Mouse (Mus musculus) embryonic facial prominence, embryonic 11.5 days (tissue): ENCODE results near the gene Lman2. TPM values are rescaled to one million over a fixed set of nuclear protein-coding genes. Genes with fewer than 3 reads are reported as not detected.

Source experiments
- ATAC-seq: fragments of 200-750 bp; cut with Nextera tagmentation; replicated peaks from 2 replicates; pipeline ENCODE4 v1.8.0; 2017; ENCODE audit warnings: low read depth; ENCODE audit not compliant: insufficient number of reproducible peaks, low FRiP score, low TSS enrichment
- DNase-seq: peaks from one replicate; pipeline ENCODE4 v3.0.0-alpha.2; 2015; ENCODE audit warnings: low spot score
- H3K27ac ChIP-seq: fragments of 300-500 bp; sonication (generic); replicated peaks from 2 replicates; pipeline ENCODE4 v1.5.1; 2014; ENCODE audit warnings: mild to moderate bottlenecking, low read depth, low read length, control low read depth
- H3K27me3 ChIP-seq: fragments of 300-500 bp; sonication (generic); 2 replicates; pipeline ENCODE4 v1.6.1; 2014; ENCODE audit warnings: mild to moderate bottlenecking, low read length, moderate library complexity, mixed read lengths; ENCODE audit not compliant: control insufficient read depth, insufficient read depth
- H3K36me3 ChIP-seq: fragments of 300-500 bp; sonication (generic); replicated peaks from 2 replicates; pipeline ENCODE4 v1.6.1; 2014; ENCODE audit warnings: low read depth, mild to moderate bottlenecking, low read length, moderate library complexity, mixed read lengths; ENCODE audit not compliant: control insufficient read depth, insufficient read depth
- H3K4me1 ChIP-seq: fragments of 300-500 bp; sonication (generic); 2 replicates; pipeline ENCODE4 v1.6.1; 2014; ENCODE audit warnings: low read length, mixed read lengths; ENCODE audit not compliant: control insufficient read depth, insufficient read depth
- H3K4me2 ChIP-seq: fragments of 300-500 bp; sonication (generic); 2 replicates; pipeline ENCODE4 v1.6.1; 2014; ENCODE audit warnings: low read depth, mild to moderate bottlenecking, control low read depth, low read length, moderate library complexity
- H3K4me3 ChIP-seq: fragments of 300-500 bp; sonication (generic); 2 replicates; pipeline ENCODE4 v1.5.1; 2014; ENCODE audit warnings: low read depth, low read length, control low read depth
- H3K9ac ChIP-seq: fragments of 300-500 bp; sonication (generic); replicated peaks from 2 replicates; pipeline ENCODE4 v1.6.1; 2014; ENCODE audit warnings: mild to moderate bottlenecking, control low read depth, low read length
- H3K9me3 ChIP-seq: fragments of 300-500 bp; sonication (generic); replicated peaks from 2 replicates; pipeline ENCODE4 v1.6.1; 2016; ENCODE audit warnings: mild to moderate bottlenecking, low read length, inconsistent platforms, mixed read lengths; ENCODE audit not compliant: control insufficient read depth
- WGBS: fragments of 180-500 bp; shearing (Covaris S2); extraction: QIAGEN DNeasy Blood & Tissue Kit; methylation state at CpG from one replicate; pipeline ENCODE4 v1.1.7; 2014; 5-methylcytosine and 5-hydroxymethylcytosine counted together
- polyA plus RNA-seq: library from polyadenylated mRNA; unstranded; fragments of >200 nt; fragmentation: Nextera tagmentation; extraction: Ambion mirVana; gene quantifications from 2 replicates; pipeline ENCODE4 v1.2.1, GENCODE M21; 2014

The Lman2 gene
- polyA plus RNA-seq, 1 experiment from 2014 or later = 78.1 TPM

DNA sequence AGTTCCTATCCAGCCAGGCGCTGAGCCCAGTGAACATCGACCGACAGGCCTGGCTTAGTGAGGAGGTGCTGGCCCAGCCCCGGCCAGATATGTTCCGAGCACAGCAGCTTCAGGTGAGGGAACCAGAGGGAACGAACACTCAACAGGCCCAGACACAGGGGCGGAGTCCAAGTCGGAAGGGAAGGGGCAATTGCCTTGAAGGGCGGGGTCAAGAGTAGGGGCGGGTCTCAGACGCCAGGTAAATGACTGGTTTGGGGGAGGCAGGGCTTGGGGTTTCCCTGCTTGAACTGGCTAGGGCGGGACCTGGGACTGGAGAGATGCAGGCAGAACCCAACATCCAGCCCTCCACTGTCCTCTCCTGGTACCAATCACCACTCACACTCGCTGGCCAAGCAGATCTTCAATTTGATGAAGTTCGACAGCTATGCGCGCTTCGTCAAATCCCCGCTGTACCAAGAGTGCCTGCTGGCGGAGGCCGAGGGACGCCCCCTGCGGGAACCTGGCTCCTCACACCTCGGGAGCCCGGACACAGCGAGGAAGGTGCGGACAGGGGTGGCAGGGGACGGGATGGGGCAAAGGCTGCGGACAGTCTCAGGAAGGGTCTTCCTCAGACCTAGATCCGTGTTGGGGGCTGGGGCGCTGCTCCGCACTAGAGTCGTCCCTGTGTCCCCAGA is 16.5 kb upstream of the Lman2 start:
- ATAC-seq = no peak
- Histone ChIP-seq H3K9me3 (no peaks in the 10 kb centered on the region), H3K9ac (no peak overlapping the region), H3K4me1 (no peaks in the 10 kb centered on the region; the same call in 1 of the 2 replicates), H3K27me3 (peaks cover 29% of the 10 kb centered on the region), H3K4me2 (no peak overlapping the region), H3K36me3 (no peaks in the 10 kb centered on the region), H3K27ac (no peak overlapping the region), H3K4me3 (no peak overlapping the region)
- DNase-seq = peak; percentile 15
- 6% methylated on average over 32 of the region's 32 CpGs for WGBS

DNA sequence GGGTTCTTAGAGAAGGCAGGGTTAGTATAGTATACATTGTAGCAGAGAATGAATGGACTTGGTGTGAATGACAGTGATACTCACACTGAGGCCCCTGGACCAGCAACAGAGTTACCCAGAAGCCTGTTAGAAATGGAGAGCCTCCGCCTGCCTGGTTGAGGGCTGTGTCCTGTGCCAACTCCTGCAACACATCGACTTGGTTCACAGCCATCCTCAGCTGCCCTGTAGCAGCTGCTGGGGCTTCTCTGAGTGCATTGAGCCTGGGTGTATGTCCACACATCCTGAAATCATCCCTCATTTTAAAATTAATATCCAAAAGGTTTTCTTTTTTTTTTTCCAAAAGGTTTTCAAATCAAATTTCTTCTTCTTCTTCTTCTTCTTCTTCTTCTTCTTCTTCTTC is 13.3 kb upstream of the Lman2 start:
- Histone ChIP-seq H3K9ac (no peak overlapping the region), H3K27me3 (peaks cover 27% of the 10 kb centered on the region), H3K4me3 (no peak overlapping the region), H3K4me1 (no peaks in the 10 kb centered on the region; the same call in 1 of the 2 replicates), H3K4me2 (no peak overlapping the region), H3K27ac (no peak overlapping the region), H3K36me3 (no peaks in the 10 kb centered on the region), H3K9me3 (no peaks in the 10 kb centered on the region)
- WGBS = 71% methylated on average over 2 of the region's 2 CpGs
- DNase-seq = no peak
- no peak for ATAC-seq

DNA sequence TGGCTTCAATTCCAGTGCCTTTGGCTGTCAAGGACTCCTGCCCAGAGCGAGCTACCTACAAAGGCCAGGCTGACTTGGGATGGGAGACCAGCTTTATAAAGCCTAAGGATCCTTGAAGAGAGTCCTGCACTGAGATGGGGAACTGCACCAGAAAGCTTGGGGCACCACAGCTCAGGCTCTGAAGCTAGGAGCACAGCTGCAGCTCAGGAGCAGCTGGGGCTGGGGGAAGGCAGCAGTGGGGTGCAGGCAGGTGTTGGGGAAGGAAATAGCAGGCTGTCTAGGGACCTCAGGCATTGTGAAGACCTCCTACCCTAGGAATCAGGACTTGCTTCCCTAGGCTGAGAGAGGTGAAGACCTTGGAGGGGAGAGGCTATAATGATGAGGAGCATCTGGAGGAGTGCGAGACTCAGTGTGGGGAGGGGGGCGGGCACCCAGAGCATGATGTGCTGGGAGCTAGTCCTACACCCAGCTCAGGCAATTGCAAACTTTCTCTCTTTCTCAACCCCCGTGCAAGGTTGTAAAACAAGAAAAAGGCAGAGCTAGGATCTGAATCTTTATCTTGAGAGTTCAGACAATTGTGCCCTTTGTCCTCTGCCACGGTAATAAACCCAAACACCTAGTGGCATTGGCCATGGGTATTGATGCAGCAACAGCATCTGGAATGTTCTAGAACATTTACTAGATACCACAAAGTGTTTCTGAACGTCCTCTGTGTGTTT is 11.8 kb upstream of the Lman2 start:
- 65% methylated on average over 6 of the region's 6 CpGs for WGBS
- Histone ChIP-seq H3K4me3 (no peak overlapping the region), H3K27ac (no peak overlapping the region), H3K9ac (no peak overlapping the region), H3K4me1 (no peaks in the 10 kb centered on the region; the same call in 1 of the 2 replicates), H3K9me3 (no peaks in the 10 kb centered on the region), H3K4me2 (no peak overlapping the region), H3K27me3 (peaks cover 16% of the 10 kb centered on the region), H3K36me3 (no peaks in the 10 kb centered on the region)
- ATAC-seq (no peak), DNase-seq (no peak)

GRCm38 (mm10) chr13:55371740-55372139 is 9.2 kb upstream of the Lman2 start:
- 40% methylated on average over 5 of the region's 5 CpGs for WGBS

DNA sequence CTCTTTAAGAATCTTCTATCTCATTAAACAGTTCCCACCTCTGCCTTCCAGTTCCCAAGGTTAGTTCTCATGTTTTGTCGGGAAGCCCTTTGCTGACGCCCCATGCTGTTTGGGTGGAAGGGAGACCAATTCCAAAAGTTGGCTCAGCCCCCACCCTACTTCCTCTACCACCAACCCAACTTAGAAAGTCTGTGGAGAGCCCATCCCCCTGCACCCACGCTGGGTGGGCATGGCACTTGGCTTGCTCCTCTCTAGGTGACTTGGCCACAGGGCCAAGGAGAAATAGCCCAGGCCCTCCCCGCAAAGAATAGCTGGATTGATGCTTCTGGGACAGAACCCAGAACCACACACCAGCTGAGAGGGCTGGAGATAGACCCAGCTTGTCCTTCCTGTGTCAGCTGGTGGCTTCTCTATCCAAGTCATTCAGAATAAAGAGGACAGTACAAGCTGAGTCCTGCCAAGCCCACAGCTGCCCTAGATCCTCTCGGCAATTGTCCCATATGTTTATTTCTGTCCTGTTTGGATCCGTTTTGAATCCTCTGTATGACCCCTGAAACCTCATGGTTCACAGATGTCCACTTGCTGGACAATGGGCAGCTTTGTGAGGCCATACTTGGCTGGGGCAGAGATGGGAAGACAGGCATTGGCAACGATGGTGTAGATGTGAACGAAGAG is 8.6 kb upstream of the Lman2 start:
- DNase-seq (no peak), ATAC-seq (no peak)
- Histone ChIP-seq H3K4me3 (no peak overlapping the region), H3K36me3 (no peaks in the 10 kb centered on the region), H3K27ac (no peak overlapping the region), H3K27me3 (no peaks in the 10 kb centered on the region), H3K9me3 (no peaks in the 10 kb centered on the region), H3K4me1 (no peaks in the 10 kb centered on the region), H3K9ac (no peak overlapping the region), H3K4me2 (no peak overlapping the region)
- WGBS = 54% methylated on average over 8 of the region's 8 CpGs

More at GRCm38 (mm10) chr13:55371740-55372139, 9.2 kb upstream of the Lman2 start:
- H3K4me3 ChIP-seq = no peak overlapping the region
- no peak for DNase-seq
- no peak overlapping the region for H3K9ac ChIP-seq
- no peaks in the 10 kb centered on the region for H3K36me3 ChIP-seq
- no peak overlapping the region for H3K4me2 ChIP-seq
- H3K27me3 ChIP-seq = no peaks in the 10 kb centered on the region
- H3K27ac ChIP-seq = no peak overlapping the region
- no peaks in the 10 kb centered on the region for H3K4me1 ChIP-seq
- no peaks in the 10 kb centered on the region for H3K9me3 ChIP-seq
- no peak for ATAC-seq

DNA sequence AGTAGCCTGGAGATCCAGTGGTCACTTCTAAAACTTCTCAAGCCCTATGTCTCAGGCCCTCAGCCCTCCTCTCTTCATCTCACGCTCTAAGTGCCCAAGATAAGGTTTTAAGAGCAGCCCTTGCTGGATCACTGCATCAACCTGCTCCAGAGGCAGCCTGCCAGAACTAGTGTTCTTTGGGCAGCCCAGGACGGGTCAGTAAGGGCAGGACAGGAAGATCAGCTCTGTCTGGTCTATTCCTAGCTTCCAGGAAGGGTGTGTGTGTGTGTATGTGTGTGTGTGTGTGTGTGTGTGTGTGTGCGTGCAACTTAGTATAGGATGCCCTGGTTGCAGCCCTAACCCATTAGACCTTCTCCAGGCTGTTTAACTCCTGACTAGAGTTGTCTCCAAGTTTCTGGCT is 7.7 kb upstream of the Lman2 start:
- Histone ChIP-seq H3K9ac (no peak overlapping the region), H3K4me1 (no peaks in the 10 kb centered on the region), H3K27me3 (no peaks in the 10 kb centered on the region), H3K27ac (no peak overlapping the region), H3K9me3 (no peaks in the 10 kb centered on the region), H3K4me3 (no peak overlapping the region), H3K4me2 (no peak overlapping the region), H3K36me3 (no peaks in the 10 kb centered on the region)
- 67% methylated on average over 3 of the region's 3 CpGs for WGBS
- DNase-seq (no peak), ATAC-seq (no peak)

- Histone ChIP-seq H3K4me1 (no peaks in the 10 kb centered on the region), H3K36me3 (no peaks in the 10 kb centered on the region), H3K27ac (no peak within 1 kb of the TSS), H3K4me2 (no peak within 1 kb of the TSS), H3K27me3 (no peaks in the 10 kb centered on the region), H3K9me3 (no peaks in the 10 kb centered on the region), H3K4me3 (no peak within 1 kb of the TSS), H3K9ac (no peak within 1 kb of the TSS)
- WGBS = 59% methylated on average over 13 of the region's 13 CpGs
- ATAC-seq (no peak), DNase-seq (no peak)
These were observed 7.0 kb upstream of the Lman2 start, which contains the start of gene Rgs14 for GRCm38 (mm10) chr13:55369531-55370114. TSS of gene Rgs14 (plus strand) at chr13:55369732.
